Mouse (Mus musculus): ENCODE results near the gene Kcnt2. TPM values are rescaled to one million over a fixed set of nuclear protein-coding genes. Genes with fewer than 3 reads are reported as not detected.

Kcnt2 gene
- total RNA-seq (2021): 10 to 100 TPM; 54.9 to 60.2 TPM
- long read RNA-seq, experiment 1, transcript Kcnt2-203 (28 exons, 3,540 nt): major isoform, 6 of 16 reads
- long read RNA-seq, experiment 1, partial matches to known transcripts: 2 of 16 reads
- long read RNA-seq, experiment 1, other reads (novel, unspliced or antisense): 8 of 16 reads
- long read RNA-seq, experiment 2, partial matches to known transcripts: 1 of 7 reads
- long read RNA-seq, experiment 2, other reads (novel, unspliced or antisense): 4 of 7 reads

GRCm38 (mm10) chr1:140245876-140246597, at the start of gene Kcnt2:
Gene Kcnt2, plus strand, starts transcription at chr1:140246158.
- DNase-seq (ENCODE audit: extremely low spot score in 1 of 2, low spot score in 2 of 2): peak; percentile 41 to 66
- Histone ChIP-seq H3K27ac (peak within 1 kb of the TSS; percentile 84), H3K4me3 (peak within 1 kb of the TSS; percentile 71)
- intact Hi-C loops (cut with DNase I): loop anchor here (1.0 to 10.0 kb wide), 5 partner anchors 51 to 289 kb away; no protein-coding TSS in a partner anchor
- no peak for TF ChIP-seq CTCF (IDR thresholded peaks at IDR 0.05)

DNA sequence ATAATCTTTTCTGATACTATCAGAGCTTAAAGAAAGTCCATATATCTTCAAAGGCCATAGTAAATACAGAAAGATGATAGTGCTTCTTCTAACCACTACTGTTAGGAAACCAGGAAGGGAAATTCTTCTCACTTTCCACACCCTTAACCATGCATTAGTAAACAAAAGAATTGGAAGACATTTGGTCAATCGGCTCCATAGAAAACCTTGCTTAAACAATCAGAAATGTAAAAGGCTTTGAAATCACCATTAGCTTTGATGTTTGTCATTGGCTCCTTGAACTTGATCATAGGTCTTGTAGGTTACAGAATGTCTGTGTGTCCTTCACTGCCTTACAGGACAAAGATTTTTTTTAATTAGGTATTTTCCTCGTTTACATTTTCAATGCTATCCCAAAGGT, 40.6 kb upstream of the Kcnt2 start:
- Histone ChIP-seq H3K4me3 (no peak overlapping the region), H3K27ac (no peak overlapping the region)
- intact Hi-C loops (cut with DNase I): no loop called here
- TF ChIP-seq CTCF (IDR thresholded peaks at IDR 0.05): no peak
- DNase-seq (ENCODE audit: extremely low spot score in 1 of 2, low spot score in 2 of 2): no peak

DNA sequence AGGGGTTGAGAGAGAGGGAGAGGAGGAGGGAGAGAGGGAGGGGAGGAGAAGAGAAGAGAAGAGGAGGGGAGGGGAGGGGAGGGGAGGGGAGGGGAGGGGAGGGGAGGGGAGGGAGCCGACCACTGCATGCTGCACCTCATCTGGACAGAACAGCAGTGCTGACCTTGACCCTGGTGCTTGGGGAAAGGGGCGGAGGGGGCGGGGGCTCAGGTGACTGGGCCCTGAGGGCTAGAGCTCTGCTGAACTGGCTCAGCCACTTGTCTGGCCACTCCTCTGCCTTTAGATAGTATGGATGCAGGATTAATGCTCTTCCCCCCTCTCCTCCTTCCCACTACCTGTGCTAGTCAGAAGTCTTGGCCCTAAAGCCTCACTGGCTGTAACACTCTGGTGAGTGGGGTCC, 20.7 kb upstream of the Kcnt2 start:
- no peak for TF ChIP-seq CTCF (IDR thresholded peaks at IDR 0.05)
- Histone ChIP-seq H3K4me3 (no peak overlapping the region), H3K27ac (no peak overlapping the region)
- no peak for DNase-seq (ENCODE audit: extremely low spot score in 1 of 2, low spot score in 2 of 2)
- intact Hi-C loops (cut with DNase I): loop anchor here (5.0 kb wide), 1 partner anchor 33 kb away; no protein-coding TSS in a partner anchor

GRCm38 (mm10) chr1:140226673-140227072, 19.3 kb upstream of the Kcnt2 start:
- TF ChIP-seq CTCF (IDR thresholded peaks at IDR 0.05): no peak
- intact Hi-C loops (cut with DNase I): loop anchor here (5.0 kb wide), 1 partner anchor 34 kb away; no protein-coding TSS in a partner anchor
- H3K27ac ChIP-seq: no peak overlapping the region
- H3K4me3 ChIP-seq: no peak overlapping the region
- no peak for DNase-seq (ENCODE audit: extremely low spot score in 1 of 2, low spot score in 2 of 2)

GRCm38 (mm10) chr1:140245465-140245864, 493 bp upstream of the Kcnt2 start:
- TF ChIP-seq CTCF (IDR thresholded peaks at IDR 0.05): peak; percentile 2; the same call in 1 of the 2 replicates
- intact Hi-C loops (cut with DNase I): loop anchor here (5.0 to 10.0 kb wide), 3 partner anchors 52 to 289 kb away; no protein-coding TSS in a partner anchor
- peak; percentile 61 to 69 for DNase-seq (ENCODE audit: extremely low spot score in 1 of 2, low spot score in 2 of 2)
- peak overlapping the region; percentile 71 for H3K4me3 ChIP-seq
- H3K27ac ChIP-seq: peak overlapping the region; percentile 84; the same call in 1 of the 2 replicates

DNA sequence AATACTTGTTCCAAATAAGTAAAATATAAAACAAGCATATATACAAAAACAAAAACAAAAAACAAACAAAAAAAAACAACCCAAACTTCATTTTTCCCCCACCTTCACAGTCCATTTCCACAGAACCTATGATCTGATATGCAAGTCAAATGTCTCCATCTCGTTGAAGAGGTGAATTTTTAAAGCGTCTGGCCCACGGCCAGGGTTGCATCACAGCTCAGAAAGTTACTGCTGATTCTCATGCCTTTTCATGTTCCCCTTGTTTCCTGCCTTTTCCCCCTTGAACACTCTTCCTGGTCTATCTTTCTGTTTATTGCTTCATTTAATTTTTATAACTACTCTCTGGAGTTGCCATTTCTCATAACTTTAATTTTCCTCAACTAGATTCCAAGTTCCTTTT, 18.7 kb downstream of the Kcnt2 start:
- intact Hi-C loops (cut with DNase I): no loop called here
- no peak for DNase-seq (ENCODE audit: extremely low spot score in 1 of 2, low spot score in 2 of 2)
- TF ChIP-seq CTCF (IDR thresholded peaks at IDR 0.05): no peak
- Histone ChIP-seq H3K4me3 (no peak overlapping the region), H3K27ac (no peak overlapping the region)

- DNase-seq (ENCODE audit: extremely low spot score in 1 of 2, low spot score in 2 of 2): no peak
- no peak for TF ChIP-seq CTCF (IDR thresholded peaks at IDR 0.05)
- no peak overlapping the region for H3K27ac ChIP-seq
- intact Hi-C loops (cut with DNase I): no loop called here
- no peak overlapping the region for H3K4me3 ChIP-seq
These were observed 20.1 kb downstream of the Kcnt2 start for GRCm38 (mm10) chr1:140266047-140266446.

GRCm38 (mm10) chr1:140266643-140267286, 20.8 kb downstream of the Kcnt2 start:
- TF ChIP-seq CTCF (IDR thresholded peaks at IDR 0.05): no peak
- H3K27ac ChIP-seq: no peak overlapping the region
- no peak for DNase-seq (ENCODE audit: extremely low spot score in 1 of 2, low spot score in 2 of 2)
- H3K4me3 ChIP-seq: no peak overlapping the region
- intact Hi-C loops (cut with DNase I): no loop called here

GRCm38 (mm10) chr1:140267288-140267687, 21.3 kb downstream of the Kcnt2 start:
- intact Hi-C loops (cut with DNase I): no loop called here
- H3K27ac ChIP-seq: no peak overlapping the region
- no peak for DNase-seq (ENCODE audit: extremely low spot score in 1 of 2, low spot score in 2 of 2)
- no peak overlapping the region for H3K4me3 ChIP-seq
- TF ChIP-seq CTCF (IDR thresholded peaks at IDR 0.05): no peak

DNA sequence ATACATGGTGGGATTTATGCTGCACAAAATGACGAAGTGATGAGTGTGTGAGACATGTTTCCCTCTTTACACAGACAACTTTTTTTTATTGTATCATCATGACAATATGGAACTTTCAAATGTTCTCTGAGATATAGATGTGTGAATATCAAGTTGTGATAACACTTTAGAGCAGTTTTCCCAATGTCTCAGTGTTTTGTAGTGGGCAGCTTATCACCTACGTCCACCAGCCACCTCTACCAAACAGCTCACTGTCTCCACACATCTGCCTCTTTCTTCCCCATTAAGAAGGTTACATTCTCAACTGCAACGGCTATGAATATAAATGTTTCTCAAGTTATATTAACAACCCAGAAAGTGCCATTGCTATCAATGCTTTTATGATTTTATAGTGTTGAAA, 27.7 kb downstream of the Kcnt2 start:
- no peak for DNase-seq (ENCODE audit: extremely low spot score in 1 of 2, low spot score in 2 of 2)
- no peak for TF ChIP-seq CTCF (IDR thresholded peaks at IDR 0.05)
- intact Hi-C loops (cut with DNase I): no loop called here
- Histone ChIP-seq H3K4me3 (no peak overlapping the region), H3K27ac (no peak overlapping the region)

- no peak for TF ChIP-seq CTCF (IDR thresholded peaks at IDR 0.05)
- H3K27ac ChIP-seq: no peak overlapping the region
- DNase-seq (ENCODE audit: extremely low spot score in 1 of 2, low spot score in 2 of 2): no peak
- intact Hi-C loops (cut with DNase I): no loop called here
- H3K4me3 ChIP-seq: no peak overlapping the region
These were observed 29.9 kb downstream of the Kcnt2 start for GRCm38 (mm10) chr1:140275813-140276212.

GRCm38 (mm10) chr1:140293140-140293539, 47.2 kb downstream of the Kcnt2 start:
- no peak for TF ChIP-seq CTCF (IDR thresholded peaks at IDR 0.05)
- DNase-seq (ENCODE audit: extremely low spot score in 1 of 2, low spot score in 2 of 2): no peak
- intact Hi-C loops (cut with DNase I): no loop called here
- H3K4me3 ChIP-seq: no peak overlapping the region
- no peak overlapping the region for H3K27ac ChIP-seq

Measured in left cerebral cortex, adult 2 months (tissue).